Mouse (Mus musculus): ENCODE data around the gene Zfp94. TPM values are rescaled to one million over a fixed set of nuclear protein-coding genes. Genes with fewer than 3 reads are reported as not detected.
A peak's percentile ranks its signal among the peaks of the same experiment; 100 is the strongest.

Zfp94 gene
- total RNA-seq, 1 experiment, result 5.4 TPM

DNA sequence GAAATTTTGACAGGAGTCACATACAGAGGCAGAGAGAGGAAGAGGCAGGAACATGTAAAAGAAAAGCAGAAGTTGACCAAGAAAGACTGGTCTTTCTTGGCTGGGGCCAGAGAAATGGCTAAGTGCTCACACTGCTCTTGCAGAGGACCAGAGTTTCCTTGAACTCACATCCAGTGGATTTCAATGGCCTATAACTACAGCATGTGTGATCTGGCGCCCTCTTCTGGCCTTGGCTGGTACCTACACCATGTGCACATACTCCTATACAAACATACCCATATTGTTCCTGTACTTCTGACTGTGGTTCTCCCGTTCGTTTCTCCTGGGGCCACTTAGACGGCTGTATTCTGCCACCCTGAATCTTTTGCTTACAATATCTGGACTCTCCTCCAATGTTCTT lies 44.5 kb upstream of the Zfp94 start:
- no peaks in the 10 kb centered on the region for H3K4me1 ChIP-seq (ENCODE audit: control insufficient read depth in 2 of 2, insufficient read depth in 2 of 2, low read length in 2 of 2, poor library complexity in 1 of 2)
- DNase-seq (ENCODE audit: low read depth, low spot score), result no peak
- in situ Hi-C loops (cut with MboI; ENCODE audit: low sequenced_read_pairs in 2 of 2, unreplicated experiment in 2 of 2), result loop anchor here (25.0 kb wide), 1 partner anchor 399 kb away; the partner anchor contains the start of genes Vmn1r180 (in 2 of the 2) and Vmn1r181 (in 2 of the 2)
- H3K4me3 ChIP-seq (ENCODE audit: insufficient read depth in 1 of 2, low read depth in 1 of 2, low read length in 2 of 2, poor library complexity in 1 of 2, severe bottlenecking in 1 of 2), result no peak overlapping the region
- H3K27ac ChIP-seq (ENCODE audit: insufficient read depth, low read depth, low read length, poor library complexity, severe bottlenecking), result no peak overlapping the region
- no peaks in the 10 kb centered on the region for H3K9me3 ChIP-seq (ENCODE audit: control insufficient read depth, insufficient read depth, low read depth, low read length)
- TF ChIP-seq HCFC1 (IDR thresholded peaks at IDR 0.05; ENCODE audit: borderline replicate concordance, insufficient read depth, low read length), result no peak
- TF ChIP-seq CHD2 (IDR thresholded peaks at IDR 0.05; ENCODE audit: low read depth, low read length), result no peak
- no peak for TF ChIP-seq MAFK (IDR thresholded peaks at IDR 0.05; ENCODE audit: insufficient read depth, low read depth, low read length)
- H3K9ac ChIP-seq (ENCODE audit: insufficient read depth, low read depth, low read length, poor library complexity, severe bottlenecking), result no peak overlapping the region
- H3K36me3 ChIP-seq (ENCODE audit: control insufficient read depth, insufficient read depth, low read length, poor library complexity, severe bottlenecking), result no peaks in the 10 kb centered on the region

DNA sequence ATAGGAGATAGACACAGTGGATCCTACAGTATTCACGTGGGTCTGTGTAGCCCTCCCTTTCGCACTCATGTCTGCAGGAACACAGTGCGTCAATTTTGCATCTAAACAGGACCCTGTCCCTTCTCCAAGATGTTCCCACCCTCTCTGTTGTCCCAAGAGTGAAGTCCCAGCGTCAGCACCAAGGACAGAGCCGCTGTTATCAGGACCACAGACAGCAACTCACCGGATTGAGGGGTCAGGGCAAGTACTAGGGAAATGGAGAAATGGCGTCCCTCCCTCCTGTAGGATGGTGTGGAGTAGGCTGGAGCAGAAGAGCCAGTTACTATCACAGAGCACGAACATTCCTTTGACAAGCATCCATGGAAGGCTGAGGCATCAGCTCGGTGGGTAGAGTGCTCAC lies 42.8 kb upstream of the Zfp94 start:
- no peaks in the 10 kb centered on the region for H3K9me3 ChIP-seq (ENCODE audit: control insufficient read depth, insufficient read depth, low read depth, low read length)
- no peak overlapping the region for H3K9ac ChIP-seq (ENCODE audit: insufficient read depth, low read depth, low read length, poor library complexity, severe bottlenecking)
- H3K4me3 ChIP-seq (ENCODE audit: insufficient read depth in 1 of 2, low read depth in 1 of 2, low read length in 2 of 2, poor library complexity in 1 of 2, severe bottlenecking in 1 of 2), result no peak overlapping the region
- DNase-seq (ENCODE audit: low read depth, low spot score), result peak; percentile 73
- H3K36me3 ChIP-seq (ENCODE audit: control insufficient read depth, insufficient read depth, low read length, poor library complexity, severe bottlenecking), result no peaks in the 10 kb centered on the region
- no peaks in the 10 kb centered on the region for H3K4me1 ChIP-seq (ENCODE audit: control insufficient read depth in 2 of 2, insufficient read depth in 2 of 2, low read length in 2 of 2, poor library complexity in 1 of 2)
- TF ChIP-seq HCFC1 (IDR thresholded peaks at IDR 0.05; ENCODE audit: borderline replicate concordance, insufficient read depth, low read length), result no peak
- TF ChIP-seq MAFK (IDR thresholded peaks at IDR 0.05; ENCODE audit: insufficient read depth, low read depth, low read length), result no peak
- no peak for TF ChIP-seq ZC3H11A (IDR thresholded peaks at IDR 0.05; ENCODE audit: borderline replicate concordance, low read depth, low read length)
- no peak for TF ChIP-seq CHD2 (IDR thresholded peaks at IDR 0.05; ENCODE audit: low read depth, low read length)
- TF ChIP-seq ZNF384 (IDR thresholded peaks at IDR 0.05; ENCODE audit: low read depth, low read length), result no peak
- no peak overlapping the region for H3K27ac ChIP-seq (ENCODE audit: insufficient read depth, low read depth, low read length, poor library complexity, severe bottlenecking)
- in situ Hi-C loops (cut with MboI; ENCODE audit: low sequenced_read_pairs in 2 of 2, unreplicated experiment in 2 of 2), result loop anchor here (25.0 kb wide), 1 partner anchor 397 kb away; the partner anchor contains the start of genes Vmn1r180 (in 2 of the 2) and Vmn1r181 (in 2 of the 2)

- TF ChIP-seq MAFK (IDR thresholded peaks at IDR 0.05; ENCODE audit: insufficient read depth, low read depth, low read length) (no peak), CHD2 (IDR thresholded peaks at IDR 0.05; ENCODE audit: low read depth, low read length) (no peak), ZC3H11A (IDR thresholded peaks at IDR 0.05; ENCODE audit: borderline replicate concordance, low read depth, low read length) (no peak), HCFC1 (IDR thresholded peaks at IDR 0.05; ENCODE audit: borderline replicate concordance, insufficient read depth, low read length) (no peak), ZNF384 (IDR thresholded peaks at IDR 0.05; ENCODE audit: low read depth, low read length) (no peak)
- Histone ChIP-seq H3K9ac (ENCODE audit: insufficient read depth, low read depth, low read length, poor library complexity, severe bottlenecking) (no peak overlapping the region), H3K36me3 (ENCODE audit: control insufficient read depth, insufficient read depth, low read length, poor library complexity, severe bottlenecking) (no peaks in the 10 kb centered on the region), H3K9me3 (ENCODE audit: control insufficient read depth, insufficient read depth, low read depth, low read length) (no peaks in the 10 kb centered on the region), H3K4me3 (ENCODE audit: insufficient read depth in 1 of 2, low read depth in 1 of 2, low read length in 2 of 2, poor library complexity in 1 of 2, severe bottlenecking in 1 of 2) (no peak overlapping the region), H3K27ac (ENCODE audit: insufficient read depth, low read depth, low read length, poor library complexity, severe bottlenecking) (no peak overlapping the region), H3K4me1 (ENCODE audit: control insufficient read depth in 2 of 2, insufficient read depth in 2 of 2, low read length in 2 of 2, poor library complexity in 1 of 2) (no peaks in the 10 kb centered on the region)
- no peak for DNase-seq (ENCODE audit: low read depth, low spot score)
- in situ Hi-C loops (cut with MboI; ENCODE audit: low sequenced_read_pairs in 2 of 2, unreplicated experiment in 2 of 2), result loop anchor here (25.0 kb wide), 1 partner anchor 396 kb away; the partner anchor contains the start of genes Vmn1r180 (in 2 of the 2) and Vmn1r181 (in 2 of the 2)
These were observed 41.4 kb upstream of the Zfp94 start for GRCm38 (mm10) chr7:24357899-24358298.

DNA sequence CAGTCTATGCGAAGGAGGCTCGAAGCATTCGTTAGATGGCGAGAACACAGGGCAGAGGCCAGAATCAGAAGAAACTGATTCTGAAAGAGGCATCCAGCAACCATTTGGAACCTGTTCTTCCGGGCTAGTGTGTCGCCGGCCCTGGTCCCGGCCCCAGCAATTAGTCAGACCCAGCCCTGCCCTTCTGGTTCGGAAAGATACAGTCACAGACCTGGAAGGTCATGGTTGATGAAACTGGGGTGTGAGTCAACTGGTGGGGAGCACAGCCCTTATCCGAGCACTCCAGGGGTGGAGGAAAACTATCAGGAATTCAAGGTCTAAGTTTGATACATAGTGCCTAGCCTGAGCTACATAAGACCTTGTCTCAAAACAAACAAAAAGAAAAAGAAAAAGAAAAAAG lies 39.6 kb upstream of the Zfp94 start:
- Histone ChIP-seq H3K36me3 (ENCODE audit: control insufficient read depth, insufficient read depth, low read length, poor library complexity, severe bottlenecking) (no peaks in the 10 kb centered on the region), H3K4me1 (ENCODE audit: control insufficient read depth in 2 of 2, insufficient read depth in 2 of 2, low read length in 2 of 2, poor library complexity in 1 of 2) (peaks cover 0 to 2% of the 10 kb centered on the region in 2 experiments; a peak in 1 of 4 replicates), H3K9me3 (ENCODE audit: control insufficient read depth, insufficient read depth, low read depth, low read length) (no peaks in the 10 kb centered on the region), H3K9ac (ENCODE audit: insufficient read depth, low read depth, low read length, poor library complexity, severe bottlenecking) (no peak overlapping the region), H3K4me3 (ENCODE audit: insufficient read depth in 1 of 2, low read depth in 1 of 2, low read length in 2 of 2, poor library complexity in 1 of 2, severe bottlenecking in 1 of 2) (no peak overlapping the region), H3K27ac (ENCODE audit: insufficient read depth, low read depth, low read length, poor library complexity, severe bottlenecking) (no peak overlapping the region)
- no peak for TF ChIP-seq ZNF384 (IDR thresholded peaks at IDR 0.05; ENCODE audit: low read depth, low read length)
- in situ Hi-C loops (cut with MboI; ENCODE audit: low sequenced_read_pairs in 2 of 2, unreplicated experiment in 2 of 2), result loop anchor here (25.0 kb wide), 1 partner anchor 394 kb away; the partner anchor contains the start of genes Vmn1r180 (in 2 of the 2) and Vmn1r181 (in 2 of the 2)
- DNase-seq (ENCODE audit: low read depth, low spot score), result no peak

GRCm38 (mm10) chr7:24355646-24356045 lies 39.2 kb upstream of the Zfp94 start:
- Histone ChIP-seq H3K9ac (ENCODE audit: insufficient read depth, low read depth, low read length, poor library complexity, severe bottlenecking) (no peak overlapping the region), H3K4me1 (ENCODE audit: control insufficient read depth in 2 of 2, insufficient read depth in 2 of 2, low read length in 2 of 2, poor library complexity in 1 of 2) (peaks cover 0 to 2% of the 10 kb centered on the region in 2 experiments; a peak in 1 of 4 replicates), H3K4me3 (ENCODE audit: insufficient read depth in 1 of 2, low read depth in 1 of 2, low read length in 2 of 2, poor library complexity in 1 of 2, severe bottlenecking in 1 of 2) (no peak overlapping the region), H3K9me3 (ENCODE audit: control insufficient read depth, insufficient read depth, low read depth, low read length) (no peaks in the 10 kb centered on the region), H3K36me3 (ENCODE audit: control insufficient read depth, insufficient read depth, low read length, poor library complexity, severe bottlenecking) (no peaks in the 10 kb centered on the region), H3K27ac (ENCODE audit: insufficient read depth, low read depth, low read length, poor library complexity, severe bottlenecking) (no peak overlapping the region)
- in situ Hi-C loops (cut with MboI; ENCODE audit: low sequenced_read_pairs in 2 of 2, unreplicated experiment in 2 of 2), result loop anchor here (25.0 kb wide), 1 partner anchor 393 kb away; the partner anchor contains the start of genes Vmn1r180 (in 2 of the 2) and Vmn1r181 (in 2 of the 2)
- TF ChIP-seq HCFC1 (IDR thresholded peaks at IDR 0.05; ENCODE audit: borderline replicate concordance, insufficient read depth, low read length), result no peak
- no peak for TF ChIP-seq MAFK (IDR thresholded peaks at IDR 0.05; ENCODE audit: insufficient read depth, low read depth, low read length)
- TF ChIP-seq CHD2 (IDR thresholded peaks at IDR 0.05; ENCODE audit: low read depth, low read length), result no peak
- no peak for TF ChIP-seq ZC3H11A (IDR thresholded peaks at IDR 0.05; ENCODE audit: borderline replicate concordance, low read depth, low read length)
- no peak for TF ChIP-seq ZNF384 (IDR thresholded peaks at IDR 0.05; ENCODE audit: low read depth, low read length)
- DNase-seq (ENCODE audit: low read depth, low spot score), result no peak

Measured in ES-E14 (cell line).